Mouse (Mus musculus) gastrocnemius, postnatal 36 days (tissue): ENCODE measurements around the gene Arhgef28. TPM values are rescaled to one million over a fixed set of nuclear protein-coding genes. Genes with fewer than 3 reads are reported as not detected.

Experiments used
- DNase-seq, 2 experiments: peaks; one replicate each; pipeline ENCODE4 v3.0.0; 2022
- intact Hi-C: fragments of 180-260 bp; cut with DNase I; formaldehyde crosslinking; loops from one replicate; pipeline ENCODE4 v1.15.1; 2025
- total RNA-seq, 2 experiments: library from RNA; stranded (reverse); gene quantifications; 2 replicates each; pipeline ENCODE4 v1.2.3; 2021

The Arhgef28 gene
- total RNA-seq, 2 experiments from 2014 or later, result 2.8 to 3.7 TPM

- intact Hi-C loops, result no loop called here
- no peak for DNase-seq
Observed at GRCm38 (mm10) chr13:98186179-98186578, 20.1 kb downstream of the Arhgef28 start.

GRCm38 (mm10) chr13:98184632-98185031 lies 21.6 kb downstream of the Arhgef28 start:
- DNase-seq, result no peak
- intact Hi-C loops, result no loop called here

- intact Hi-C loops, result no loop called here
- no peak for DNase-seq
Observed at GRCm38 (mm10) chr13:98183157-98183878, 22.9 kb downstream of the Arhgef28 start.

- intact Hi-C loops, result no loop called here
- DNase-seq, result no peak
Observed at GRCm38 (mm10) chr13:98182330-98182729, 23.9 kb downstream of the Arhgef28 start.

GRCm38 (mm10) chr13:98180636-98181035 lies 25.6 kb downstream of the Arhgef28 start:
- peak in 1 of 2 experiments; percentile 38 for DNase-seq
- intact Hi-C loops, result no loop called here

- intact Hi-C loops, result no loop called here
- DNase-seq, result no peak
Observed at GRCm38 (mm10) chr13:98175323-98176007, 30.8 kb downstream of the Arhgef28 start.

GRCm38 (mm10) chr13:98173008-98173407 lies 33.2 kb downstream of the Arhgef28 start:
- intact Hi-C loops, result no loop called here
- DNase-seq, result no peak

- DNase-seq, result no peak
Observed at GRCm38 (mm10) chr13:98172365-98172764, 33.9 kb downstream of the Arhgef28 start.

GRCm38 (mm10) chr13:98171706-98172105 lies 34.5 kb downstream of the Arhgef28 start:
- no peak for DNase-seq
- intact Hi-C loops, result no loop called here

More at GRCm38 (mm10) chr13:98172365-98172764, 33.9 kb downstream of the Arhgef28 start:
- intact Hi-C loops, result no loop called here

GRCm38 (mm10) chr13:98171257-98171656 lies 35.0 kb downstream of the Arhgef28 start:
- intact Hi-C loops, result no loop called here
- no peak for DNase-seq

GRCm38 (mm10) chr13:98164878-98165277 lies 41.4 kb downstream of the Arhgef28 start:
- no peak for DNase-seq
- intact Hi-C loops, result no loop called here

GRCm38 (mm10) chr13:98161496-98161895 lies 44.7 kb downstream of the Arhgef28 start:
- DNase-seq, result no peak
- intact Hi-C loops, result no loop called here

- intact Hi-C loops, result no loop called here
- DNase-seq, result no peak
Observed at GRCm38 (mm10) chr13:98156656-98157055, 49.6 kb downstream of the Arhgef28 start.

- intact Hi-C loops, result no loop called here
- no peak for DNase-seq
Observed at GRCm38 (mm10) chr13:98152759-98153158, 53.5 kb downstream of the Arhgef28 start.

- DNase-seq, result no peak
- intact Hi-C loops, result no loop called here
Observed at GRCm38 (mm10) chr13:98147532-98147931, 58.7 kb downstream of the Arhgef28 start.

GRCm38 (mm10) chr13:98146573-98147160 lies 59.6 kb downstream of the Arhgef28 start:
- DNase-seq, result no peak
- intact Hi-C loops, result no loop called here

- intact Hi-C loops, result no loop called here
- no peak for DNase-seq
Observed at GRCm38 (mm10) chr13:98145310-98145709, 60.9 kb downstream of the Arhgef28 start.

GRCm38 (mm10) chr13:98143000-98143399 lies 63.2 kb downstream of the Arhgef28 start:
- no peak for DNase-seq
- intact Hi-C loops, result no loop called here

- no peak for DNase-seq
- intact Hi-C loops, result no loop called here
Observed at GRCm38 (mm10) chr13:98140626-98141025, 65.6 kb downstream of the Arhgef28 start.

- intact Hi-C loops, result no loop called here
- no peak for DNase-seq
Observed at GRCm38 (mm10) chr13:98138786-98139185, 67.5 kb downstream of the Arhgef28 start.

- intact Hi-C loops, result no loop called here
- DNase-seq, result no peak
Observed at GRCm38 (mm10) chr13:98135890-98136555, 70.2 kb downstream of the Arhgef28 start.
